Mouse (Mus musculus) splenic B cell, adult 2 months (primary cell): ENCODE results near the gene Cys1.
"Not testable (repeated sequence)": the region's sequence is repeated elsewhere in the genome, so short reads cannot be mapped to it uniquely, and the experiment has no call there.

Source experiments
- DNase-seq: peaks from one replicate; pipeline ENCODE4 v3.0.0-alpha.2; 2011; ENCODE audit warnings: low read depth, low spot score
- H3K27me3 ChIP-seq: 2 replicates; pipeline ENCODE4 v1.6.1; 2012; ENCODE audit warnings: mild to moderate bottlenecking, low read length, moderate library complexity, mixed read lengths; ENCODE audit not compliant: control insufficient read depth, poor library complexity, insufficient read depth, severe bottlenecking
- H3K36me3 ChIP-seq: 2 replicates; pipeline ENCODE4 v1.6.1; 2012; ENCODE audit warnings: mild to moderate bottlenecking, low read length, moderate library complexity, mixed read lengths; ENCODE audit not compliant: control insufficient read depth, poor library complexity, insufficient read depth, severe bottlenecking

Cys1 gene

GRCm38 (mm10) chr12:24706764-24707479, 25.3 kb upstream of the Cys1 start:
- peak; percentile 20 for DNase-seq

GRCm38 (mm10) chr12:24705502-24706263, 24.1 kb upstream of the Cys1 start:
- no peak for DNase-seq
- no peaks in the 10 kb centered on the region for H3K27me3 ChIP-seq
- H3K36me3 ChIP-seq = no peaks in the 10 kb centered on the region

More at GRCm38 (mm10) chr12:24706764-24707479, 25.3 kb upstream of the Cys1 start:
- Histone ChIP-seq H3K27me3 (no peaks in the 10 kb centered on the region), H3K36me3 (no peaks in the 10 kb centered on the region)

GRCm38 (mm10) chr12:24703013-24703412, 21.4 kb upstream of the Cys1 start:
- Histone ChIP-seq H3K36me3 (no peaks in the 10 kb centered on the region), H3K27me3 (no peaks in the 10 kb centered on the region)
- no peak for DNase-seq

GRCm38 (mm10) chr12:24701621-24702020, 20.0 kb upstream of the Cys1 start:
- not testable (repeated sequence) for H3K27me3 ChIP-seq, H3K36me3 ChIP-seq
- peak; percentile 22 for DNase-seq

- no peaks in the 10 kb centered on the region for H3K36me3 ChIP-seq
- no peak for DNase-seq
- no peaks in the 10 kb centered on the region for H3K27me3 ChIP-seq
These were observed 18.0 kb upstream of the Cys1 start for GRCm38 (mm10) chr12:24699578-24699977.

- Histone ChIP-seq H3K36me3 (no peaks in the 10 kb centered on the region), H3K27me3 (no peaks in the 10 kb centered on the region)
- no peak for DNase-seq
These were observed 16.9 kb upstream of the Cys1 start for GRCm38 (mm10) chr12:24698514-24698913.

GRCm38 (mm10) chr12:24697484-24698204, 16.0 kb upstream of the Cys1 start:
- DNase-seq = peak; percentile 30
- Histone ChIP-seq H3K36me3 (no peaks in the 10 kb centered on the region), H3K27me3 (no peaks in the 10 kb centered on the region)

- DNase-seq = peak; percentile 88
- Histone ChIP-seq H3K27me3 (no peaks in the 10 kb centered on the region), H3K36me3 (no peaks in the 10 kb centered on the region)
These were observed 15.2 kb upstream of the Cys1 start for GRCm38 (mm10) chr12:24696500-24697483.

- H3K27me3 ChIP-seq = no peaks in the 10 kb centered on the region
- H3K36me3 ChIP-seq = no peaks in the 10 kb centered on the region
- DNase-seq = no peak
These were observed 8.7 kb upstream of the Cys1 start for GRCm38 (mm10) chr12:24690351-24690750.

GRCm38 (mm10) chr12:24686696-24687346, 5.2 kb upstream of the Cys1 start:
- H3K27me3 ChIP-seq = no peaks in the 10 kb centered on the region

GRCm38 (mm10) chr12:24686038-24686695, 4.6 kb upstream of the Cys1 start:
- H3K27me3 ChIP-seq = no peaks in the 10 kb centered on the region
- no peak for DNase-seq
- no peaks in the 10 kb centered on the region for H3K36me3 ChIP-seq

More at GRCm38 (mm10) chr12:24686696-24687346, 5.2 kb upstream of the Cys1 start:
- no peaks in the 10 kb centered on the region for H3K36me3 ChIP-seq
- no peak for DNase-seq

- Histone ChIP-seq H3K36me3 (no peaks in the 10 kb centered on the region), H3K27me3 (no peaks in the 10 kb centered on the region)
- no peak for DNase-seq
These were observed 1.8 kb upstream of the Cys1 start for GRCm38 (mm10) chr12:24683461-24683860.

- no peak for DNase-seq
- H3K36me3 ChIP-seq = no peaks in the 10 kb centered on the region
These were observed 950 bp upstream of the Cys1 start for GRCm38 (mm10) chr12:24682563-24682962.

More at GRCm38 (mm10) chr12:24682563-24682962, 950 bp upstream of the Cys1 start:
- H3K27me3 ChIP-seq = no peaks in the 10 kb centered on the region
